Mouse (Mus musculus): ENCODE measurements around the gene Gnaq. TPM values are rescaled to one million over a fixed set of nuclear protein-coding genes. Genes with fewer than 3 reads are reported as not detected.

Gnaq gene
- polyA plus RNA-seq, 1 experiment: 20.0 TPM

DNA sequence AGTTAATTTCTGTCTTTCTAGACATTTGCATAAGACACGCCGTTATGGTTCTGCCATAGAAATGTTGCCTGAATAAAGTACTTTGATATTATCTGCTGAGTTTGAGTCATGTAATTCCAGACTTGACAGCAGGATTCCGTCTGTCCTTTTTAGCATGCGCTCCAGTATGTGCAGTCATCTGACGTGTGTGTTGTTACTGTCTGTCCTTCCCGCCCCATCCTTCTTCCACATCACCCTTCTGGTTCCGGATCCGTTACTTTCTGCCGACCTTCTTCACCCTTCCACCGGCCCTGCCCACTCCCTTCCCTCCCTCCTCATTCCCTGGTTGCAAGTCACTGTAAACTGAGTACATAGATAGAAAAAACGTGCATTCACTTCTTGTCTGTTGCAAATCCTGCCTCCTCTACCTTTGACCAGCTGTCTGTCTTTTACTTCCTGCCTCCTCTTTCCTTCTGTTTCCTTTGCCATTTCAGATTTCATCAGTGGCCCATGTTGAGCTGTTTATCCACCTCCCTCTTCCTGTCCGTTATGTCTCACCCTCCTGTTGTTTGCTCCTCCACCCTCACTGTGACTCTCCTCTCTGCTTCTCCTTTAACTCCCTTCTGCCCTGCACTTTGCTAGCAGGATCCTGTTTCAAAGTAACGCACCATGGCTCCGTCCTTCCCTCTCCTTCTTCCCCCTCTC is 185.6 kb downstream of the Gnaq start:
- Histone ChIP-seq H3K27ac (ENCODE audit: control insufficient read depth, insufficient read depth, low read depth, low read length, poor library complexity) (no peak overlapping the region), H3K4me3 (replicated peaks; ENCODE audit: control insufficient read depth, low read depth, low read length) (no peak overlapping the region), H3K4me1 (ENCODE audit: control insufficient read depth, insufficient read depth, low read length) (peaks cover 4% of the 10 kb centered on the region; the same call in 1 of the 2 replicates)
- no peak for TF ChIP-seq CTCF (IDR thresholded peaks at IDR 0.05; ENCODE audit: control insufficient read depth, insufficient read depth, low read length)
- no peak for TF ChIP-seq POLR2A (IDR thresholded peaks at IDR 0.05; ENCODE audit: borderline replicate concordance, control insufficient read depth, low read depth, low read length)
- 30% methylated on average over 14 of the region's 14 CpGs for WGBS

DNA sequence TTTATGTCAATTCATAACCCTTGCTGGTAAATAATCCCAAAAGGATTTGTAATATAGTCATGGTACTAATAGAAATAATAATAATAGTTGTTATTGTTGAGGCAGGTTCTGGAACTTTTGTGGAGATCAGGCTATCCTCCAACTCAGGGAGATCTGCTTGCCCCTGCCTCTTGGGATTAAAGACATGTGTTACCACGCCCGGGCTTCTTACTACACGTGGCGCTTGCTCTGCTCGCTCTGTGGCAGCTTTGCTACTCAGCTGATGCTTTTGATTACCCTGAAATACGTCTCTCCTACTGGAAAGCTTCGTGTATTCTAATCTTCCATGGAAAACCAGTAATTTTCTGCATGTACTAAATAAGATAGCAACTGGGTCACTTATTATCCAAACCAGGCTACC is 187.4 kb downstream of the Gnaq start:
- no peak overlapping the region for H3K27ac ChIP-seq (ENCODE audit: control insufficient read depth, insufficient read depth, low read depth, low read length, poor library complexity)
- H3K4me3 ChIP-seq (replicated peaks; ENCODE audit: control insufficient read depth, low read depth, low read length): no peak overlapping the region
- H3K4me1 ChIP-seq (ENCODE audit: control insufficient read depth, insufficient read depth, low read length): peaks cover 4% of the 10 kb centered on the region; the same call in 1 of the 2 replicates
- TF ChIP-seq CTCF (IDR thresholded peaks at IDR 0.05; ENCODE audit: control insufficient read depth, insufficient read depth, low read length): no peak
- TF ChIP-seq POLR2A (IDR thresholded peaks at IDR 0.05; ENCODE audit: borderline replicate concordance, control insufficient read depth, low read depth, low read length): no peak
- WGBS: 59% methylated on average over 7 of the region's 7 CpGs

DNA sequence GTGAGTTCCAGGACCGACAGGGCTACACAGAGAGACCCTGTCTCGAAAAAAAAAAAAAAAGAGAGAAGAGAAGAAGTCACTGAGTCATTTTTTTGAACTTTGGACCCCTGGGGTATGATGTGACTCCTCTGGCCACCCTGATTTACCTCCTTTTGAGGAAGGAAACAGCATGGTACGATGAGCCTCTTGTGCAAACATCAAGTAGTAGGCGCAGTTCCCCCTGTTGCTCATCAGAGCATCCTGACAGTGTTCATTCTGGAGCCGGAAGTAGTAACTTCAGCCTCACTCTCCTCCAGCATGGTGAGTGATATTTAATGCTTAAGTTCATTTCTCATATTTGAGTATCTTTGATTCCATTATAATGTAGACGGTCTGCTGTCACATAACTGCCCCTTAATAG is 190.4 kb downstream of the Gnaq start:
- peaks cover 6% of the 10 kb centered on the region for H3K4me1 ChIP-seq (ENCODE audit: control insufficient read depth, insufficient read depth, low read length)
- no peak overlapping the region for H3K4me3 ChIP-seq (replicated peaks; ENCODE audit: control insufficient read depth, low read depth, low read length)
- TF ChIP-seq POLR2A (IDR thresholded peaks at IDR 0.05; ENCODE audit: borderline replicate concordance, control insufficient read depth, low read depth, low read length): no peak
- no peak for TF ChIP-seq CTCF (IDR thresholded peaks at IDR 0.05; ENCODE audit: control insufficient read depth, insufficient read depth, low read length)
- WGBS: 46% methylated on average over 6 of the region's 6 CpGs
- H3K27ac ChIP-seq (ENCODE audit: control insufficient read depth, insufficient read depth, low read depth, low read length, poor library complexity): no peak overlapping the region

DNA sequence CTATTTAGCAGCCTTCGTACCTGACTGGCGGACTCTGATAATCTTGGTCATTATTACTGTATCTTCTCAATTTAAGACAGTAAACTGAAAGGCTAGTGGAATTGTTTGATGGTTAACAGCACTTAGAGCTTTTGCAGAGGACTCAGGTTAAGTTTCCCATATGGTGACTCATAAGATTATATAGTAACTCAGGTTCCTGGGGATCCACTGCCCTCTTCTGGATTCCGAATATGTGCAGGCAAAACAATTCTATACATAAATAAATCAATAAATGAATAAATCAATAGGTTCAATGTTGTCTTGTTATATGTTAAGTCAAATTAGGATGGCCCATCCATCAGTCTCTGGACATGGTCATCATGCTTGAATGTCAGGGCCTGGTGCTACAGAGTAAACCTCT is 191.6 kb downstream of the Gnaq start:
- 81% methylated on average over 3 of the region's 3 CpGs for WGBS
- Histone ChIP-seq H3K27ac (ENCODE audit: control insufficient read depth, insufficient read depth, low read depth, low read length, poor library complexity) (no peak overlapping the region), H3K4me1 (ENCODE audit: control insufficient read depth, insufficient read depth, low read length) (peaks cover 2% of the 10 kb centered on the region), H3K4me3 (replicated peaks; ENCODE audit: control insufficient read depth, low read depth, low read length) (no peak overlapping the region)
- TF ChIP-seq POLR2A (IDR thresholded peaks at IDR 0.05; ENCODE audit: borderline replicate concordance, control insufficient read depth, low read depth, low read length) (no peak), CTCF (IDR thresholded peaks at IDR 0.05; ENCODE audit: control insufficient read depth, insufficient read depth, low read length) (no peak)

DNA sequence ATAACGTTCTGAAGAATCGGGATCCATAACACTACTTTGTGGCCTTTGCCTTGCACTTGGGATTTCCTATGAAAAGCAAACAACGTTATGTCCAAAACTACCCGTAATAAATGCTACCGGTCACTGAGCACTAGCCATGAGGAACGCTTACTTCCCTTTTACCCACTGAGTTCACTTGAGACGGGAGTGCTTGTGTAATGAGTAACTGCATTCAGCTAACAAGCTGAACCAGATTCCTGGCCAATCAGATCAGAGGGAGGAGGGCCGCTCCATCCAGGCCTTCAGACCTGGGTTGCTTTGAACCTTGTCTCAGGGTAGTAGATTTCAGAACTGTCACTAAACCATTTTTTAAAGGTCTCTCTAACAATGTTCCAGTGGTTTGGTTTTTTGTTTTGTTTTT is 193.3 kb downstream of the Gnaq start:
- Histone ChIP-seq H3K4me1 (ENCODE audit: control insufficient read depth, insufficient read depth, low read length) (peaks cover 2% of the 10 kb centered on the region), H3K27ac (ENCODE audit: control insufficient read depth, insufficient read depth, low read depth, low read length, poor library complexity) (no peak overlapping the region), H3K4me3 (replicated peaks; ENCODE audit: control insufficient read depth, low read depth, low read length) (no peak overlapping the region)
- no peak for TF ChIP-seq CTCF (IDR thresholded peaks at IDR 0.05; ENCODE audit: control insufficient read depth, insufficient read depth, low read length)
- TF ChIP-seq POLR2A (IDR thresholded peaks at IDR 0.05; ENCODE audit: borderline replicate concordance, control insufficient read depth, low read depth, low read length): no peak
- 29% methylated on average over 8 of the region's 8 CpGs for WGBS

DNA sequence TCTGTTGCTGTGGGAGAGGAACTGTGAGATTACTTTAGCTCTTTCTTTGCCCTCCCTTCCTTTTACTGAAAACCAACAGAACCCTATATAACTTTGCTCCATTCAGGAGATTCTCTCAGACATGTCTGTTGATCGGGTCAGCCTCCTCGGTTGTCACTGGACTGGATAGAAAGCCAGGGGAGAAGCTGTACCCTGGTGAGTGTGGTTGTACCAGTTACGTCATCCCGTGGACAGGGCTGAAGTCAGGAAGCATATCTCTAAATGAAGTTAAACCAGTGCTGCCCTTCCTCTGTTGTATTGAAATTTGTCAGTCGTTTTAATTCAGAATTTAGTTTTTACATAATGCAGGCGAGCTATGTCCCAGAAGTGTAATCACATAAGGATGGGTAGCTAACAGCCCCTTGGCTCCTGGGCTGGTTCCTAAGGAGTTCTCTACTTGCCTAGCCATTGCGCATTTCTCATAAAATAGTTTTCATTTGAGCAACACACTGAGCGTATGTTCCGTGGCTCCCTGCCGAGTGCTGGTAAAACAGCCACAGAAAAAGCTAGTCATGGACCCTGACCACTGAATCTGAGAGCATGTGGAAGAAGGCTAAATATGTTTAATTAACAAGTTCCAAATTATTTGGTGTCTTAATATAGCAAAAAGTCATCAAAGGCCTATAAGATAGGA is 194.9 kb downstream of the Gnaq start:
- Histone ChIP-seq H3K27ac (ENCODE audit: control insufficient read depth, insufficient read depth, low read depth, low read length, poor library complexity) (no peak overlapping the region), H3K4me3 (replicated peaks; ENCODE audit: control insufficient read depth, low read depth, low read length) (no peak overlapping the region), H3K4me1 (ENCODE audit: control insufficient read depth, insufficient read depth, low read length) (peaks cover 2% of the 10 kb centered on the region)
- no peak for TF ChIP-seq POLR2A (IDR thresholded peaks at IDR 0.05; ENCODE audit: borderline replicate concordance, control insufficient read depth, low read depth, low read length)
- no peak for TF ChIP-seq CTCF (IDR thresholded peaks at IDR 0.05; ENCODE audit: control insufficient read depth, insufficient read depth, low read length)
- 54% methylated on average over 10 of the region's 10 CpGs for WGBS

DNA sequence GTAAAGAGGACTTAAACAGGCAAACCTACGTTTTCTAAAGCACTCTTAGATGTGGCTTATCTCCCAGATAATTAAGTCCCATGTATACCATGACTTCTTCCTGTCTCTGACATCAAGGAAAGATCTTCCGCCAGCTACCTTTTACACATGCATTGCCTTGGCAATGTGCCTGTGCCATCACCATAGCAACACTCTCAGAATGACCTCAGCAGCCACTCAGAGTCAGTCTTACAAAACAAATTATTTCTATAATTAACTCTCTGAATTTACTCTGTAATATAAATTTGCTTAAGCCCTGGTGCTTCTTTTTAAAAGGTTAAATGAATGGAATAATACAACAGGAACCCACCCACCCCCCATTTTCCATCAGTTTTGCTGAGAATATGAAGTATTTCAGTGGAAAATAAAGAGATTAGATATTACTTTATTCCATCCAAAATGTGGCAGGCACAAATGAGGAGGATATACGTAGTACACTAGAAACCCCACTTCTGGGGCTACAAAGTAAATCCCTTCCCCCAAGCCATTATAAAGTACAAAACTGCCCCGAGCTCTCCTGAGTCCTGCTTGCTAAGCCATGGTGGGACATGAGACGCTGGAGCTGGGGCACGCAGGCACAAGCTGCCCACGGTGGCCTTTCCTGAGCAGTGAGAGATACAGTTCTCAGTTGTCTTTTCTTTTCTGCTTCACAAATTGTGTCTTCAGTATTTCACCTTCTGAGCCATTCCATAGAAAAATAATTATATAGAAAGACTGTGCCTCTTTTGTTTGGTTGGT is 195.6 kb downstream of the Gnaq start:
- peaks cover 2% of the 10 kb centered on the region for H3K4me1 ChIP-seq (ENCODE audit: control insufficient read depth, insufficient read depth, low read length)

DNA sequence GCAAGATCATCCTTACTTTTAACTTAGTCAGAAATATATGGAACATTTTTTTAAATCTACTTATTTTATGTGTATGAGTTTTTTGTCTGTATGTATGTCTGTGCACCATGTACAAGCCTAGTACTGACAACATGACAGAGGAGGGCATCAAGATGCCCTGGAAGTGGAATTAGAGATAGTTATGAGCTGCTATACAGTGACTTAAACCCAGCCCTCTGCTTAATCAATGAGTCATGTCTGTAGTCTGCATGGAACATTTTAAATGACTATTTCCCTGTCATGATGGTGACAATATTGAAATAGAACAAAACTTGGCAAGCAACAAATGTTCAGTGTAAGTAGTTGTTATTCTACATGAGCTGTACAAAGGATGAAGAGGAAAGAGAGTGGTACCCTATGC is 196.4 kb downstream of the Gnaq start:
- TF ChIP-seq CTCF (IDR thresholded peaks at IDR 0.05; ENCODE audit: control insufficient read depth, insufficient read depth, low read length) (no peak), POLR2A (IDR thresholded peaks at IDR 0.05; ENCODE audit: borderline replicate concordance, control insufficient read depth, low read depth, low read length) (no peak)

More for the DNA sequence above, 195.6 kb downstream of the Gnaq start:
- TF ChIP-seq CTCF (IDR thresholded peaks at IDR 0.05; ENCODE audit: control insufficient read depth, insufficient read depth, low read length): no peak
- Histone ChIP-seq H3K27ac (ENCODE audit: control insufficient read depth, insufficient read depth, low read depth, low read length, poor library complexity) (no peak overlapping the region), H3K4me3 (replicated peaks; ENCODE audit: control insufficient read depth, low read depth, low read length) (no peak overlapping the region)
- WGBS: 69% methylated on average over 7 of the region's 7 CpGs

More for the DNA sequence above, 196.4 kb downstream of the Gnaq start:
- Histone ChIP-seq H3K4me1 (ENCODE audit: control insufficient read depth, insufficient read depth, low read length) (peaks cover 2% of the 10 kb centered on the region), H3K27ac (ENCODE audit: control insufficient read depth, insufficient read depth, low read depth, low read length, poor library complexity) (no peak overlapping the region), H3K4me3 (replicated peaks; ENCODE audit: control insufficient read depth, low read depth, low read length) (no peak overlapping the region)
